Comparison of ENCODE assay signal across 9 mouse cellular contexts in the genomic region with DNA sequence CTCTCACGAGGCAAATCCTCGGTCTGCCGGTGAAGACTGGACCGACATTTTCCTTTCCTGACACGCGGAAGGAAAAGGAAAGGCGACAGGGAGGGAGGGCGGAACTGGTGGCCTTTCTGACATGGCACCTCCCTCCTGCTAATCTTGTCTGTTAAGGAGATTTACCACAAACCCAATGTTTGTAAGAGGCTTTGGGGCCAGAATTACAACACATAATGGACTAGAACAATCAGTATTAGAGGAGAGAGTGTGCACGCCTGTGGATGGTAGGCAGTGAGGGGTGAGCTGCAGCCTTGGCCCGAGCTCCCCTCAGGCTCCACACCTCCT. TPM values are rescaled to one million over a fixed set of nuclear protein-coding genes. Genes with fewer than 3 reads are reported as not detected.
DNase-seq lines count a peak whose midpoint lies in the region; ATAC-seq lines count a peak whose summit lies in the region.
"Had no signal": no experiment of that assay in that cellular context is flagged by ENCODE, and none has a peak within 500 bp of the region (broad histone marks: within the 10 kb centered on the region; RNA-seq: fewer than 3 reads in every experiment).

No protein-coding gene starts in this region.

- H3K36me3 ChIP-seq in lung, embryonic 15.5 days, result no peaks in the 10 kb centered on the region
- no peaks in the 10 kb centered on the region for H3K36me3 ChIP-seq in forebrain, embryonic 15.5 days
- H3K36me3 ChIP-seq in liver, embryonic 13.5 days, result no peaks in the 10 kb centered on the region

- peak overlapping the region; percentile 97 for H3K4me2 ChIP-seq in lung, embryonic 15.5 days
- H3K4me2 ChIP-seq in forebrain, embryonic 15.5 days (replicated peaks), result peak overlapping the region; percentile 79
- H3K4me2 ChIP-seq in liver, embryonic 13.5 days, result peak overlapping the region; percentile 73

- 3% methylated on average over 10 of the region's 10 CpGs for WGBS in lung, embryonic 15.5 days
- WGBS in forebrain, embryonic 15.5 days, result 1% methylated on average over 10 of the region's 10 CpGs
- 7% methylated on average over 10 of the region's 10 CpGs for WGBS in liver, embryonic 13.5 days (ENCODE audit: insufficient replicate concordance)

- no peak overlapping the region for H3K9ac ChIP-seq in lung, embryonic 15.5 days
- H3K9ac ChIP-seq in forebrain, embryonic 15.5 days (replicated peaks), result peak overlapping the region; percentile 74
- no peak overlapping the region for H3K9ac ChIP-seq in liver, embryonic 13.5 days

- H3K9me3 ChIP-seq in lung, embryonic 15.5 days, result no peaks in the 10 kb centered on the region
- no peaks in the 10 kb centered on the region for H3K9me3 ChIP-seq in forebrain, embryonic 15.5 days
- no peaks in the 10 kb centered on the region for H3K9me3 ChIP-seq in liver, embryonic 13.5 days (replicated peaks)

- peaks cover 16% of the 10 kb centered on the region for H3K27me3 ChIP-seq in lung, embryonic 15.5 days
- H3K27me3 ChIP-seq in forebrain, embryonic 15.5 days, result no peaks in the 10 kb centered on the region
- peaks cover 54% of the 10 kb centered on the region for H3K27me3 ChIP-seq in liver, embryonic 13.5 days

- peaks cover 12% of the 10 kb centered on the region; the same call in 1 of the 2 replicates for H3K4me1 ChIP-seq in lung, embryonic 15.5 days
- H3K4me1 ChIP-seq in forebrain, embryonic 15.5 days, result peaks cover 13% of the 10 kb centered on the region; the same call in 1 of the 2 replicates
- H3K4me1 ChIP-seq in liver, embryonic 13.5 days (replicated peaks), result peaks cover 12% of the 10 kb centered on the region

- no peak for ATAC-seq in lung, embryonic 15.5 days (ENCODE audit: borderline replicate concordance, extremely low read depth, low FRiP score, low TSS enrichment)
- ATAC-seq in forebrain, embryonic 15.5 days (replicated peaks), result peak; percentile 15; the same call in 1 of the 2 replicates
- ATAC-seq in liver, embryonic 13.5 days (ENCODE audit: low read depth), result no peak

- no peak for DNase-seq in lung, postnatal 14 days
- no peak for DNase-seq in liver, embryonic 13.5 days
- DNase-seq in retina, postnatal 7 days (ENCODE audit: low read depth, low spot score), result peak; percentile 71
- DNase-seq in MN1 (ENCODE audit: low spot score), result no peak
- no peak for DNase-seq in adrenal gland, adult 2 months
- DNase-seq in right cerebral cortex, postnatal 10 days (ENCODE audit: low spot score in 2 of 2), result no peak

- no peak overlapping the region for H3K27ac ChIP-seq in lung, embryonic 15.5 days
- H3K27ac ChIP-seq in forebrain, embryonic 15.5 days (replicated peaks), result peak overlapping the region; percentile 91
- no peak overlapping the region for H3K27ac ChIP-seq in liver, embryonic 13.5 days

- H3K4me3 ChIP-seq in lung, embryonic 15.5 days, result peak overlapping the region; percentile 49
- peak overlapping the region; percentile 82 for H3K4me3 ChIP-seq in forebrain, embryonic 15.5 days
- H3K4me3 ChIP-seq in liver, embryonic 13.5 days (replicated peaks), result peak overlapping the region; percentile 53; the same call in 1 of the 2 replicates
- H3K4me3 ChIP-seq: myocyte had no signal

RNA-seq across cellular contexts. Expression of gene Ptprn2, which starts 0.8 kb away (rescaled TPM):
- polyA plus RNA-seq in lung, embryonic 15.5 days (2015; fragmentation: Nextera tagmentation; extraction: Ambion mirVana), result 0.16 and 0.20 TPM in 2 replicates
- 10.4 and 10.8 TPM in 2 replicates for polyA plus RNA-seq in forebrain, embryonic 15.5 days (2015; fragmentation: Nextera tagmentation; extraction: Ambion mirVana)
- 0.03 and 0.05 TPM in 2 replicates for polyA plus RNA-seq in liver, embryonic 13.5 days (2015; fragmentation: Nextera tagmentation; extraction: Ambion mirVana)
- total RNA-seq in adrenal gland, adult 2 months (2021), result 10 to 100 TPM; 17.4 to 25.4 TPM
- polyA plus RNA-seq in adrenal gland, adult 2 months (2012; rRNA removed), result 18.7 and 22.3 TPM in 2 replicates
